Mouse (Mus musculus): ENCODE data around the gene Olfr433.
"Not testable (repeated sequence)": the region's sequence is repeated elsewhere in the genome, so short reads cannot be mapped to it uniquely, and the experiment has no call there.

DNA sequence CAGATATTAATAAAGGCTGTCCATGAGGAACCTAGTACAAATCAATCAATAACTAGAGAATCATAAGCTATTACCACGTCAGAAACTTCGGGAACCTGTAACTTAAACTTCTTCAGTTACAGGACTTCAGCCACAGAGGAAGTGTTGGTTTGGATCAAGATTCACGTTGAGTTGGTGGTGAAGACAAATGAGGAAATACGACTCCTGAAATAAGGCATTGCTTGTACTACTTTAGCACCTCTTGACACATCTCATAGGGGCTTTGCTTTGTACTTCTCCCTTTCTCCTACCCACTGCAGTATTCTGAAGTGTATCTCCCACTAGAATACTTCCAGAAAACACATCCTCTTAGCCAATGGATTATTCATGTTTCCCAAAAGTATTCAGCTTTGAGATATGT is 8.9 kb downstream of the Olfr433 start:
- not testable (repeated sequence) for TF ChIP-seq CTCF (IDR thresholded peaks at IDR 0.05; ENCODE audit: low read depth, low read length); POLR2A (IDR thresholded peaks at IDR 0.05; ENCODE audit: insufficient read depth, low read length)
